Mouse (Mus musculus) CH12.LX (cell line): ENCODE data around the gene Rab4b. TPM values are rescaled to one million over a fixed set of nuclear protein-coding genes. Genes with fewer than 3 reads are reported as not detected.

Experiments used
- DNase-seq: peaks from one replicate; pipeline ENCODE4 v3.0.0-alpha.2; 2013; ENCODE audit errors: extremely low read depth
- H3K27ac ChIP-seq: 2 replicates; pipeline ENCODE4 v1.5.1; 2012; ENCODE audit warnings: low read depth, mild to moderate bottlenecking, control low read depth, moderate library complexity; ENCODE audit not compliant: insufficient read depth
- H3K27me3 ChIP-seq: replicated peaks from 2 replicates; pipeline ENCODE3; 2012; ENCODE audit warnings: inconsistent platforms
- H3K36me3 ChIP-seq, 2 experiments: replicated peaks in 1 of 2; 2 replicates each; pipeline versions ENCODE3 to v1.6.1; 2012; ENCODE audit warnings: inconsistent platforms in 1 of 2, low read length in 1 of 2, mild to moderate bottlenecking in 1 of 2, mixed read lengths in 1 of 2, moderate library complexity in 1 of 2; ENCODE audit not compliant: control insufficient read depth in 1 of 2, insufficient read depth in 1 of 2
- H3K4me1 ChIP-seq, 2 experiments: 2 replicates each; pipeline ENCODE4 v1.6.1; 2012; ENCODE audit warnings: inconsistent platforms in 1 of 2, moderate library complexity in 1 of 2; ENCODE audit not compliant: insufficient read depth in 2 of 2, control insufficient read depth in 1 of 2
- H3K4me2 ChIP-seq: 2 replicates; pipeline ENCODE4 v1.6.1; 2012; ENCODE audit warnings: low read depth, mild to moderate bottlenecking, control low read depth; ENCODE audit not compliant: poor library complexity, insufficient read depth, severe bottlenecking
- H3K4me3 ChIP-seq, 3 experiments: fragments of 150-350 bp in 1 of 3; sonication (generic) in 1 of 3; replicated peaks in 1 of 3; 2 replicates each; pipeline versions ENCODE3 to v1.5.1; 2011 to 2012; ENCODE audit warnings: low read depth in 2 of 3, low read length in 2 of 3, mild to moderate bottlenecking in 2 of 3, moderate library complexity in 2 of 3, control low read depth in 1 of 3, improper control_type of control experiment in 1 of 3, inconsistent platforms in 1 of 3, mixed read lengths in 1 of 3; ENCODE audit not compliant: poor library complexity in 1 of 3
- H3K79me2 ChIP-seq: replicated peaks from 2 replicates; pipeline ENCODE4 v1.6.1; 2012; ENCODE audit warnings: mild to moderate bottlenecking, moderate library complexity; ENCODE audit not compliant: control insufficient read depth, poor library complexity, insufficient read depth, severe bottlenecking; ENCODE audit errors: extremely low read depth
- H3K9ac ChIP-seq: 2 replicates; pipeline ENCODE4 v1.6.1; 2012; ENCODE audit warnings: low read depth, mild to moderate bottlenecking, control low read depth, moderate library complexity; ENCODE audit not compliant: insufficient read depth
- H3K9me3 ChIP-seq: replicated peaks from 2 replicates; pipeline ENCODE3; 2012; ENCODE audit warnings: low read length, inconsistent platforms, mixed read lengths
- CHD2 ChIP-seq: IDR thresholded peaks from 2 replicates; pipeline ENCODE4 v1.6.1; 2011; ENCODE audit warnings: low read length, improper control_type of control experiment
- CTCF ChIP-seq, 2 experiments: IDR thresholded peaks in 1 of 2; conservative IDR thresholded peaks in 1 of 2; 2 replicates each; pipeline ENCODE4 v1.5.1; 2011 to 2012; ENCODE audit warnings: low read depth in 2 of 2, low read length in 2 of 2, improper control_type of control experiment in 1 of 2, inconsistent platforms in 1 of 2, mild to moderate bottlenecking in 1 of 2, moderate library complexity in 1 of 2
- E2F4 ChIP-seq: IDR thresholded peaks from 2 replicates; pipeline ENCODE4 v1.6.1; 2011; ENCODE audit warnings: low read depth, low read length, improper control_type of control experiment; ENCODE audit not compliant: insufficient replicate concordance
- ELF1 ChIP-seq: IDR thresholded peaks from 2 replicates; pipeline ENCODE4 v1.6.1; 2014; ENCODE audit warnings: low read depth, mild to moderate bottlenecking, inconsistent platforms, low read length, improper control_type of control experiment
- ETS1 ChIP-seq: conservative IDR thresholded peaks from 2 replicates; pipeline ENCODE4 v1.6.1; 2012; ENCODE audit warnings: low read depth, mild to moderate bottlenecking, inconsistent platforms, low read length, improper control_type of control experiment, moderate library complexity
- GABPA ChIP-seq: IDR thresholded peaks from 2 replicates; pipeline ENCODE4 v1.6.1; 2012; ENCODE audit warnings: low read depth, low read length, improper control_type of control experiment, inconsistent platforms; ENCODE audit not compliant: insufficient replicate concordance
- HCFC1 ChIP-seq: IDR thresholded peaks from 2 replicates; pipeline ENCODE4 v1.6.1; 2012; ENCODE audit warnings: low read depth, mild to moderate bottlenecking, inconsistent platforms, low read length, improper control_type of control experiment
- IRF4 ChIP-seq: IDR thresholded peaks from 2 replicates; pipeline ENCODE4 v1.6.1; 2014; ENCODE audit warnings: low read depth, mild to moderate bottlenecking, inconsistent platforms, low read length, improper control_type of control experiment
- JUND ChIP-seq: conservative IDR thresholded peaks from 2 replicates; pipeline ENCODE4 v1.6.1; 2011; ENCODE audit warnings: low read depth, low read length, improper control_type of control experiment
- MAX ChIP-seq: IDR thresholded peaks from 2 replicates; pipeline ENCODE4 v1.6.1; 2011; ENCODE audit warnings: low read length, improper control_type of control experiment
- MAZ ChIP-seq: IDR thresholded peaks from 2 replicates; pipeline ENCODE4 v1.6.1; 2012; ENCODE audit warnings: low read depth, mild to moderate bottlenecking, inconsistent platforms, low read length, improper control_type of control experiment, moderate library complexity
- MEF2A ChIP-seq: IDR thresholded peaks from 2 replicates; pipeline ENCODE4 v1.6.1; 2014; ENCODE audit warnings: low read depth, mild to moderate bottlenecking, inconsistent platforms, low read length, improper control_type of control experiment, borderline replicate concordance
- MXI1 ChIP-seq: IDR thresholded peaks from 2 replicates; pipeline ENCODE4 v1.6.1; 2011; ENCODE audit warnings: mild to moderate bottlenecking, low read depth, low read length, improper control_type of control experiment
- MYC ChIP-seq: IDR thresholded peaks from 2 replicates; pipeline ENCODE4 v1.6.1; 2011; ENCODE audit warnings: low read depth, mild to moderate bottlenecking, improper control_type of control experiment, low read length
- NELFE ChIP-seq: IDR thresholded peaks from 2 replicates; pipeline ENCODE4 v1.6.1; 2011; ENCODE audit warnings: low read depth, low read length, improper control_type of control experiment
- PAX5 ChIP-seq: IDR thresholded peaks from 2 replicates; pipeline ENCODE4 v1.6.1; 2012; ENCODE audit warnings: low read length, inconsistent platforms, mixed read lengths
- POLR2A ChIP-seq: IDR thresholded peaks from 2 replicates; pipeline ENCODE4 v1.6.1; 2011; ENCODE audit warnings: low read depth, mild to moderate bottlenecking, improper control_type of control experiment, low read length
- POLR2AphosphoS2 ChIP-seq: IDR thresholded peaks from 2 replicates; pipeline ENCODE4 v1.6.1; 2011; ENCODE audit warnings: low read depth, low read length, improper control_type of control experiment
- RAD21 ChIP-seq: IDR thresholded peaks from 2 replicates; pipeline ENCODE4 v1.6.1; 2011; ENCODE audit warnings: low read depth, mild to moderate bottlenecking, low read length, improper control_type of control experiment, moderate library complexity
- RCOR1 ChIP-seq: conservative IDR thresholded peaks from 2 replicates; pipeline ENCODE4 v1.6.1; 2012; ENCODE audit warnings: low read depth, mild to moderate bottlenecking, inconsistent platforms, low read length, improper control_type of control experiment
- SMC3 ChIP-seq: IDR thresholded peaks from 2 replicates; pipeline ENCODE4 v1.6.1; 2011; ENCODE audit warnings: low read depth, low read length, improper control_type of control experiment
- TBP ChIP-seq: conservative IDR thresholded peaks from 2 replicates; pipeline ENCODE4 v1.6.1; 2011; ENCODE audit warnings: low read depth, low read length, improper control_type of control experiment
- TCF12 ChIP-seq: IDR thresholded peaks from 2 replicates; pipeline ENCODE4 v1.6.1; 2014; ENCODE audit warnings: low read depth, mild to moderate bottlenecking, inconsistent platforms, low read length, improper control_type of control experiment
- ZKSCAN1 ChIP-seq: IDR thresholded peaks from 2 replicates; pipeline ENCODE4 v1.6.1; 2012; ENCODE audit warnings: low read depth, inconsistent platforms, low read length, improper control_type of control experiment, borderline replicate concordance
- dilution Hi-C: fragments of 300-500 bp; cut with MboI; formaldehyde crosslinking; loops from 2 replicates; pipeline ENCODE4 v1.14.3; 2020; ENCODE audit warnings: low sequenced_read_pairs; ENCODE audit not compliant: extremely low pct_unique_long_range_greater_than_20kb, extremely low pct_ligation_motif_present
- in situ Hi-C: fragments of 300-500 bp; cut with MboI; formaldehyde crosslinking; loops from 3 replicates; pipeline ENCODE4 v1.14.3; 2019; ENCODE audit warnings: low sequenced_read_pairs, low pct_ligation_motif_present, low pct_unique_long_range_greater_than_20kb, mixed read lengths
- polyA plus RNA-seq: library from polyadenylated mRNA; unstranded; fragments of >175 nt; gene quantifications from 2 replicates; pipeline ENCODE4 v1.2.1, GENCODE M21; 2012; ENCODE audit warnings: low read depth; ENCODE audit not compliant: insufficient read length
- total RNA-seq, 2 experiments: library from RNA; depleted of rRNA; stranded (reverse); fragments of 300-350 nt in 1 of 2; fragments of >200 nt in 1 of 2; gene quantifications; 2 replicates each; pipeline ENCODE4 v1.2.3; 2012 to 2014

The Rab4b gene
- total and polyA plus RNA-seq, 3 experiments, result 26.2 to 85.5 (median 39.4) TPM

GRCm38 (mm10) chr7:27198355-27198754 lies 19.7 kb upstream of the Rab4b start:
- Histone ChIP-seq H3K79me2 (peaks cover 20% of the 10 kb centered on the region), H3K4me1 (peaks cover 6 to 53% of the 10 kb centered on the region in 2 experiments), H3K9ac (no peak overlapping the region), H3K27ac (no peak overlapping the region), H3K4me2 (no peak overlapping the region), H3K27me3 (no peaks in the 10 kb centered on the region), H3K36me3 (peaks cover 12 to 57% of the 10 kb centered on the region in 2 experiments), H3K4me3 (no peak overlapping the region), H3K9me3 (no peaks in the 10 kb centered on the region)
- in situ Hi-C loops (no loop called here), dilution Hi-C loops (no loop called here)
- DNase-seq, result no peak
- TF ChIP-seq SMC3 (no peak), ZKSCAN1 (no peak), E2F4 (no peak), JUND (no peak), MYC (no peak), PAX5 (no peak), CTCF (conservative IDR thresholded peaks at IDR 0.05 in 1 of 2, IDR thresholded peaks at IDR 0.05 in 1 of 2; ENCODE audit: low read depth in 2 of 2, low read length in 2 of 2) (no peak), RCOR1 (no peak), MXI1 (no peak), ETS1 (no peak), TBP (no peak), POLR2A (no peak), IRF4 (no peak), MAX (no peak), MEF2A (no peak), MAZ (no peak), HCFC1 (no peak), POLR2AphosphoS2 (no peak)

- peaks cover 11 to 59% of the 10 kb centered on the region in 2 experiments for H3K4me1 ChIP-seq
- H3K4me3 ChIP-seq, result no peak overlapping the region
- dilution Hi-C loops (no loop called here), in situ Hi-C loops (no loop called here)
- no peak for DNase-seq
- peaks cover 15 to 57% of the 10 kb centered on the region in 2 experiments for H3K36me3 ChIP-seq
- no peak overlapping the region for H3K4me2 ChIP-seq
- no peak overlapping the region for H3K9ac ChIP-seq
- H3K27me3 ChIP-seq, result no peaks in the 10 kb centered on the region
- no peak overlapping the region for H3K27ac ChIP-seq
- no peaks in the 10 kb centered on the region for H3K9me3 ChIP-seq
- no peak for TF ChIP-seq RAD21
- TF ChIP-seq GABPA, result no peak
- no peak for TF ChIP-seq TCF12
- TF ChIP-seq ELF1, result no peak
- no peak for TF ChIP-seq CHD2
- no peak for TF ChIP-seq NELFE
- TF ChIP-seq MYC, result no peak
- TF ChIP-seq CTCF (conservative IDR thresholded peaks at IDR 0.05 in 1 of 2, IDR thresholded peaks at IDR 0.05 in 1 of 2; ENCODE audit: low read depth in 2 of 2, low read length in 2 of 2), result no peak
- TF ChIP-seq SMC3, result no peak
- H3K79me2 ChIP-seq, result peaks cover 27% of the 10 kb centered on the region
These were observed 18.9 kb upstream of the Rab4b start for GRCm38 (mm10) chr7:27197634-27198033.
